Mouse (Mus musculus) layer of hippocampus, postnatal 14 days (tissue): ENCODE data around the gene Zfy2. TPM values are rescaled to one million over a fixed set of nuclear protein-coding genes. Genes with fewer than 3 reads are reported as not detected.

Source experiments
- DNase-seq, 2 experiments: peaks; one replicate each; pipeline ENCODE4 v3.0.0; 2021 to 2022; ENCODE audit warnings: low spot score in 2 of 2, mixed read lengths in 1 of 2
- long read RNA-seq, 2 experiments: library from polyadenylated mRNA; stranded (forward); transcript quantifications; one replicate each; pipeline ENCODE4 v2.0.0; 2021
- total RNA-seq, 2 experiments: library from RNA; stranded (reverse); gene quantifications; 2 replicates each; pipeline ENCODE4 v1.2.3; 2021

The Zfy2 gene
- total RNA-seq = not detected
- long read RNA-seq, experiment 1 = 0 reads
- long read RNA-seq, experiment 2 = 0 reads

DNA sequence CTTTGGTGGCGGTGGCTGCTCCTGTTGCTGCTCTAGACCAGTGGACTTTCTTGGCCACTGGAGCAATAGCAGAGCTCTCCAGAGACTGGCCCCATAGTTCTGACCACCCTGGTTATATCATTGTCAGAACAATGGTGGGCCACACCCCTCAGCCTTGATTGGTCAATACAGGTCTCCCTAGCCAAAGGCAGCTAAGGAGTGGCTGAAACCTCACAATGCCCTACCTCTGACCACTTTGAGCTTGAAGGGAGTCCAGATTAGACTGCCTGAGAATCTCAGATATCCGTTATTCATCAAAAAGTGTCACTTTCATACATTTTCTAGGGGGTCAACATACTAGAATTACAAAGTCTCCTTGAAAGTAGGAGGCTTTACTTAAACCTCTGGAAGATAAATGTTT is at the start of gene Zfy2:
Zfy2 (minus strand) TSS at position 101 of the 400 bp plus-strand sequence.
- DNase-seq = no peak
